Mouse (Mus musculus) right cerebral cortex, adult 2 months (tissue): ENCODE results near the gene Axdnd1.
A peak's percentile ranks its signal among the peaks of the same experiment; 100 is the strongest.
"Not testable (repeated sequence)": the region's sequence is repeated elsewhere in the genome, so short reads cannot be mapped to it uniquely, and the experiment has no call there.

Experiments
- DNase-seq, 2 experiments: peaks; one replicate each; pipeline ENCODE4 v3.0.0; 2021 to 2022; ENCODE audit warnings: low spot score in 2 of 2

Gene Axdnd1

DNA sequence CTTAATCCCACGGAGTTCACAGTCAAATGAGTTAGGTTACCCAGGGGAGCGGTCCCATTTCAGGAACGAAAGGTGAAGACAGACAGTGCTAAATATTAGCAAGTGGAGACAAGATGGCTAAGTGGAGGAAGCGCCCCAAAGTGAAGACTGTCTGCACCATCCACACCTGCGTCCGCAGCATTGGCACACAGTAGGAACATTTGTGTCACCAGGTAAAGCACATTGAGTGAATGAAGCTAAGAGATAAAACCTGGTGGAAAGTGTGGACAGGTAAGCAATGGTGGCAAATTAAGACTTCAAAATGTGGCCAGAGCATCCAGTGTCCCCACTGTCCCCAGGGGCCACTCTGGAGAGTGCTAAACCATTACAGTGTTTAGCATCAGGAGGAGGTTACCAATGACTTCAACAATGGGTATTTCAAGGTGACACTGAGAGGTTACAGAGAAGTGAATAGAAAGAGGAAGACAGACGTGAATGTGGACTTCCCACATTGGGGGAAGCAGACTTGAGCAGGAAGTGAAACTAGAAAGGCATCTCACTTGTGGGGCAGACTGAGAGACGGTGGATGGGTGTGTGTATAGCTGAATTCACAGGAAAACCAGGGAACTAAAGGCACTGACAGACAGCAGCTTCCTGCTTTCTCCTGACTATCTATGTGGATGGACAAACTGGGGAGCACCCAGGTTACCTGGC is 16.2 kb upstream of the Axdnd1 start:
- no peak for DNase-seq

DNA sequence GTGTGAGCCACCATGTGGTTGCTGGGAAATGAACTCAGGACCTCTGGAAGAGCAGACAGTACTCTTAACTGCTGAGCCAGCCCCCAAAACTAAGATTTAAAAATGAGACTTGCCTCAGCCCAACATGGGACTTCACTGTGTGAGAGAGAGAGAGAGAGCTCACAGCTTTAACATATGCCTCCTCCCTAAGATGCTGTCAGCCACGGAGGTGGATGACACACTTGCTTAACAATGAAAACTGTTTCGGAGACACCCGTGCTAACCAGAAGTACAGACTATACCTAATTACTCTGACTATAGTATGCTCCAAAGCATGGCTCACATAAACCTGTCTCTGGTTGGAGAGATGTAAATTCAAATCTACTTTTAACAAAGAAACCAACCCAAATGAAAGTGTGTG is 12.5 kb upstream of the Axdnd1 start:
- no peak for DNase-seq

DNA sequence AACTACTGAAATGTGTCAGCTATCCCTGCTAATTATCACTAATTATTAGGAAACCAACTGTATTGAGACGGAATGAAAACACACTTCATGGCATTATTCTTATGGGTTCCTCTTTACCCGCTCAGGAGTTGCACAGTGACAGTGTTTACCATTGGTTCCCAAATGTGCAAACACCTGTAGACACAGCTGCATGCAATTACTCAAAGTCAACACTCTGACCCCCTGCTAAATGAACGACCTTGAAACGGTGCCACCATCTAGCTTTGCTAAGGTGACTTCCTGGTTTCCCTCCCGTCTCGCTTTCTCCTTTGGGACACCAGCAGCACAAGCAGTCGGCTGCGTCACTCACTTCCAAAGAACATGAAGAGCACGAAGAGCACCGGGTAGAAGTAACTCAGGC is 11.5 kb upstream of the Axdnd1 start:
- DNase-seq, result no peak

DNA sequence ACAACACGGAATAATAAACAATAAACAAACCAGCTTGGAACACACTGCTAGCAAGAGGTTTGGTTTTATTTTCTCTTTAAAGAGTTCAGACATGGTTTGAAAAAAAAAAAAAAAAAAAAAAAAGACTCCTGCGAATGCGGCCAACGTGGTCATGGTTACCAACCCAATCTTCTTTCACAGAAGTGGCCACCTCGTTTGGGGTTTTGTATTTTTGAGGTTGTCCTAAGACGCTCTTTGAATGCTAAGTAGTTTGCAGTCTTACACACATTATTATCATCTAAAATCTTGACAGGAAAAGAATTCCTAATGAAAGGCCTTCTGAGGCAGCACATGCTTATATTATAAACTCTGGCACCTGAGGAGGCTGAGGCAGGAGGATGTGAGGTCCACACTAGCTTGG is 7.5 kb upstream of the Axdnd1 start:
- DNase-seq, result no peak

DNA sequence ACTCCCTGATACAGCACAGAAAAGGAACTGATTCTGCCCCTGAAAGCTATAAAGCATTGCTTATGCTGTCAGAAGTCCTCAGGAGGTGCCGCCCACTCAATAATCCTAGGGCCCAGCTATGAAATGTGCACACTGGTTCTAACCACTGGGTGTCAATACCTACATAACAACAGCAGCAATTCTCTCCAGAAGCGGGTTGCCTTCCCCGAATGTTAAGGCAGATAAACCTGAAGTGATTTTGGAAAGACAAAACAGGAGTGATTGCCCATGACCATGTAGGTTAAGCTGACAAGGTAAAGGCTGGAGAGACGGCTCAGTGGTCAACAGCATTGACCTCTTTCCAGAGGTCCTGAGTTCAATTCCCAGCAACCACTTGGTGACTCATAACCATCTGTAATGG is 4.8 kb upstream of the Axdnd1 start:
- DNase-seq, result no peak

DNA sequence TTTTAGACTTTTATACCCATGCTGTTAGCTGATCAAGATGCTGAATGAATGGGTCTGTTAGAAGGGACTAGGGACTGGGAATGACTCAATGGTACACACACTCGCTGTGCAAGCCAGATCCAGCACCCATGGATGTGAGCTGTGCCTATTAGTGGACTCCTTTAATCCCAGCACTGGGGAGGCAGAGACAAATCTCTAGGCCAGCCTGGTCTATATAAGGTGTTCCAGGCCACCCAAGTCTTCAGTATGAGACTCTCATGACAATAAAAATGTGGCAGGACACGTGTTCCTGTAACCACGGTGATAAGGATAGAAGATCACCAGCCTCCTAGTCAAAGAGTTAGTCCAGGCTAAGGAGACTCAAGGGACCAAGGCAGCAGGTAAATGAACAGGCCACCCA is 3.1 kb upstream of the Axdnd1 start:
- DNase-seq, result no peak

DNA sequence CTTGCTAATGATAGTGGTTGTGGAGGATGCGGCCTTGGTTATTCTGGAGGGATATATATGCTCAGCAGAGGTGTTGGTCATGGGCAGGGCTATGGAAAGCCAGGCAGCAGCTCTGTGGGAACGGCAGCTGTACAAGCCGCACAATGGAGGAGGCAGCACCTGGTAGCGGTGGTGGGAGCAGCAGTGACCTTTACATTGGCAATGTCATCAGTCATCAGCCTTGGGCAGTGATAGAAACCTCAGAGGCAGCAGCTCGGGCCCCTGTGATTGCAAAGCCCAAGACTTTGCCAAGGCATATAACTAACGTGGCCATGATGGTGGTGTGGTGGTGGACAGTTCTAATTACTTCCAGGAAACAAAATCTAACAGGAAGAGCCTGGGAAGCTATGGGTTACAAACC is 2.5 kb upstream of the Axdnd1 start:
- DNase-seq, result no peak

DNA sequence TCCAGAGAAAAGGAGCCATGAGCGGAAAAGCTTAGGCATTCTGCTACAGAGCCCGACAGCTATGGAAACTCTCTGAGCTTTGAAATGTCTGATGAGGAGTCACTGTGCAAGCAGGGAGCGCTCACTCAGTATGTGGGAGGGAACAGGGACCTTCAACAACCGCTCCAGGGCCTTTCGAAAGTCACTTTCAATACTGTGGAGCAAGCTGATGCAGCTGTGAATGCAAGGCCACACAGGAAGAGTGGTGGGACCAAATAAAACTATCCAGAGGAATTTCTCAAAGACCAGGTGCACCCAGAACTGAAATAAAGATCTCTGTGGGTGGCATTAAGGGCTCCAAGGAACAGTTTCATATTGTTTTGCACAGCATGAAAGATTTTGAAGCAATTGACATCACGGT is 1.9 kb upstream of the Axdnd1 start:
- no peak for DNase-seq

DNA sequence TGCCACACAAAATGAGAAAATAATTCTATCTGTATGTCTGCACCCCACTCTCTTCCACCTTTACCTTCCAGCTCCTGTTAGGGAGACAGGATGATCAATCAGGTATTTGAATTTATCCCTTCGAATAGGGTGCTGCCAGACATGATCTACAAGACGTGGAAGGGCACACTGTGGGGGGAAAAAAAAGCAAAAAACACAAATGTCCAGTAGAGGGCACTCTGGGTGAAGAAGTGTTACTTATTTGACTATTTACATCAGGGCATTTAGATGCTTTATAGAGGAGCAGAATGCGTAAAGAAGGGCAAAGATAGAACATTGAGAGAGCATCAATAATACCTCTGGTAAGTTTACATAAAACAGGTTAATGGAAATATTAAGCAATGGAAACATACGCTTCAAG is 2.8 kb downstream of the Axdnd1 start:
- peak; percentile 40 to 45 for DNase-seq

DNA sequence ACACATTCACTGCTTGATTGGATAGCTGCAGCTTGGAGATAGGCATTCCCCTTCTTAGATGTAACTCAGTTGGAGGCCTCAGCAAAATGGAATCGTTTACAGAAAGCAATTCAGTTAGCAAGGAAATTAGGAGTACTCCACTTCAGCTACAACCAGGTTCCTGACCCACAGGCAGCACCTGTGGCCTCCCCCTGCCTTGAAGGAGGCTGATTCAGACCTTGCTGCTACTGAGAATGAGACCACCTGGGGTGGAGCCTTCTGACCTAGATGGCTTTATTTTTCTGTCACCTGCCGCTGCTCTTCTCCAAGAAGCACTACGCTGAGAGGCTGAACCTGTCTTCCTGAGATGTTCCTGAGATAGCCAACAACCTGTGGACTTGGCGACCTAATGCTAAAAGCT is 12.4 kb downstream of the Axdnd1 start:
- DNase-seq, result no peak

DNA sequence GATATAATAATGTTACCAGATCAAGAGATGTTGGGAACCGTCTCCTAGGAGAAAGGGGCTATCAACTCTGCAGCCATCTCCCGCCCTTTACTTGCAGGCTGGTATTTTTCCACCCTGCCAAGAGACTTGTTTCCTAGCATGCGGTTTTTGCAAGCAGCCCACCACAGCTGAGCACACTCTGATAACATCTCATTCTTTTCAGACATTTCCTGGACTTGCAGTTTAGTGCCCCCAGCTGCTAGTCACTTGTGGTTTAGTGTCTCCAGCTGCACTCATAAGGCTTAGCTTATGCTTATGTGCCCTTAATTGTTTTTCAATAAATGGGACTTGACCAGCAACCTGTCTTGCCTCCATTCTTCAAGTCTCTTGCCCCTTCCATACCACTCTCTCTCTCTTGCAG is 13.0 kb downstream of the Axdnd1 start:
- DNase-seq, result no peak

DNA sequence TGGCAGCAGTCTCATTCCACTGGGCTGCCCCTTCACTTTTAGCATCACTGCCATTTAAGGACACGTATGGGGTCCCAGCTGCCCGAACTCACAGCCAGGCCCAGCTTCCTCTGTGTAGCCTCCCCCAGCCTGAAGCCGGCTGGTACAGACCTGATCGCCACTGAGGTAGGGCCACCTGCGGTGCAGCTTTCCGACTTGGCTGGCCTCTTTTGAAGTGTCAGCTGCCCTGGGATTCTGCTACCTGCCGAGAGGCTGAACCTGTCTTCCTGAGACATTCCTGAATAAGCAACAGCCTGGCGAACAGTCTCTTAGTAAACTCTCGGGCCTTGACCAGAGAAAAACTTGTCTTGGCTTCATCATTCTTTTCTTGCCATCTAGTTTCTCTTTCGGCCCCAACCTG is 17.7 kb downstream of the Axdnd1 start:
- no peak for DNase-seq

DNA sequence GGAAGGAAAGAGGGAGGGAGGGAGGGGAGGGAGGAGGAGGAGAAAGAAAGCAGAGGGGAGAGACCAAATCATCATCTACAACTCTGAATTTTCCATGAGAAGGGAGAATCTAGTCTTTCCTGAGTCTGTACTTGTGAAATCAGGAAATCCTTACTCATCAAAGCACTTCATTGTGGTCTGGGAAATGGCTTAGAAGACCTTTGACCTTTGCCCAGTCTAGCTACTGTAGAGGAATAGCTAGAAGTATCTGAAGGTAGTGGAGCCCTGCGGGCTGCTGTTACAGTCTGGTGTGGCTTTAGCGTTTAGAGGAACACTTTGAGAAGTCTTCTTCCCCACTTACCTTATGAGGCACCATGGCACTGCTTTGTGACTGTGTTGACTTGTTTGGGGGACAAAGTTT is 18.5 kb downstream of the Axdnd1 start:
- DNase-seq, result no peak

DNA sequence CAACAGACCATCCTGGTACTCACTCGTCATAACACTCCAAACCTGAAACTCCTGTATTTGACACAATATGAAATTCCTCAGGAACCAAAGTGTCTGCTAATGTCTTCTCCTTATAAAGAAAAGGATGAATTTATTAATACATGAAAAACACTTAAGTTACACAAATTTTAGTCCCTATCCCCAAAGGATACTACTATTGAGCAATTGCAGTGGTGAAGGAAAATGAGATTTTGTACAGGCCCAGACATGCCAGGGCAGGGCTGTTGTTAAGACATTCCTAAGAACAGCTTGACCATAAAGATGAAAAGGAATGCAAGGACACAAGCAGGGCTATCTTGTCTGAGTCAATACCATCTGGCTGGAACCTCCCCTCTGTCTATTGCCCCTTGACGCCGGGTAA is 20.8 kb downstream of the Axdnd1 start:
- DNase-seq, result not testable (repeated sequence)

DNA sequence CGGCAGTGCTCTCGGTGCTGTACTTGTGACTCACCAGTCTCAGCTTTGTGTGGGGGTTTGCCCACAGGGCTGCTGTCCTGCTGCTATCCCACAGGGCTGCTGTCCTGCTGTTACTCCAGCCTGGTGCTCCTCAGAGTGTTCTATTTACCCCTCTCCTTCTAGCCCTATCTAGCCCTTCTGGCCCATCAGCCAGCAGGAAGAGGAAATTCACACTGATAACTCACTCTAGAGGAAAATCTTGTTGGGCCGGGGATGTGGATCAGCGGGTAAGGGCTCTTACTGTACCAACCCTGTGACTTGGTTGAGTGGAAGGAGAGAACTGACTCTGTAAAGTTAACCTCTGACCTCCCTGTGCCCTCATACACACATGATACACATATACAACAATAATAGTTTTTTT is 27.8 kb downstream of the Axdnd1 start:
- DNase-seq, result no peak

DNA sequence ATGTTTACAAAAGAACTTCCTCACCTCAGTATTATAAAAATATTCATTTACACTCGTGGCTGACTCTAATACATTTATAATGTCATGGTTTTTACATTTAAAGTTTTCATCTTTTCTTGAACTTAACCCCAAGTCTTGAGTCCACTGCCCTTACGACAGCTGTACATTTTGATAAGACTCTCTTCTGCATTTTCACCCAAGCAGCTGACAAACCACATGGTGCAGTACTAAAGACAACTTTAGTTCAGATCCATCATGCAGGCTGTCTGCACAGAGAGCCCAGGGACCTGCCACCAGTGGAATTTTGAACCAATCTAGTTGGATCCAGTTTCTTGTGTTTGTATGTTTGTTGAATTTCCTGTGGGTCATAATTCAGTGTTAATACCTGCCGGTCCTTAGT is 34.1 kb downstream of the Axdnd1 start:
- DNase-seq, result no peak

DNA sequence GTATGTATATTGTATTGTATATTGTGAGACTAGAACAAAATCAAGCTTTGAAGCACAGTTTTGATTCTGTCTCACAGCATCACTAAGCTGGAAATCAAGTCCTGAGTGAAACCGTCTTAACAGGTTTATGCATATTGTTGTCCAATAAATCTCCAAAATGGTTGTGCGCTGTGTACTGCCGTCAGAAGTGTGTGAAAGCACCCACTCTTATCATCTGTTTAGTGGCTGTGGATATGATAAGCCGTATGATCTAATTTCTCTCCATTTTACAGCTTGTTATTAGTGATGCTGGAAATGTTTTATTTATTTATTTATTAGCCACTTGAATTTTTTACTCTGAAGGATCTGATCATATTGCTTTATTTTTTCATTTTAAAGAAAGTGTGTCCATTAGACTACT is 34.7 kb downstream of the Axdnd1 start:
- no peak for DNase-seq

DNA sequence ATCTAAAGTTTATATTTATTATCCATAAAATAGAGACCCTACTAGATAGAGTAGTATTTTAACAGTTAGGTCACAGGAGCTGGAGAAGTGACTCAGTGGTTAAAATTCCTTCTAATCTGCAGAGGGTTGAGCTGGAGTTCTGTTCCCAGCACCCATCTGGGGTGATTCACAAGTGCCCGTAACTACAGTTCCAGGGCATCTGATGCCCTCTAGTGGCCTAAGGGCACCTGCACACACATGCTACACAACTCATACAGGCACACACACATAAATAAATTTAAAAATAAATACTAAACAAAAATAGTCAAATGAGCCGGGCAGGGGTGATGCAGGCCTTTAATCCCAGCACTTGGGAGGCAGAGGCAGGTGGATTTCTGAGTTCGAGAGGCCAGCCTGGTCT is 39.7 kb downstream of the Axdnd1 start:
- DNase-seq, result no peak

DNA sequence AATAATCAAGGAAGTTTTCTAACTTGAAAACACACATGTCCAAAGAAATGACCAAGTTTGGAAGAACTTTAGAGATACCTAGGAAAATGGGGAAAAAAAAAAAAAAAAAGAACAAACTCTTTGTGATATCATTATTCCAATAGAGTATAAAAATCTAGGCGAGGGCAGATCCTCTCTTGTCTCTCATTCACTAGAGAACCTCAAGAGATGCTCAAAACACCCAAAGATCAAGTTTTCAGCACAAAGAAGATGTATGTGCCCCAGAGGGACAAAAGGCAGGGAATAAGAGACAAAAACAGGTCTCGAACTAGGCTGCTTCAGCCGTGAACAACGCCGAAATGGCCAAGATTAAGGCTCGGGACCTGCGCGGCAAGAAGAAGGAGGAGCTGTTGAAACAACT is 55.2 kb downstream of the Axdnd1 start, which contains the start of gene Gm2000:
Gm2000 (plus strand) TSS at position 301 of the 400 bp plus-strand sequence.
- no peak for DNase-seq

DNA sequence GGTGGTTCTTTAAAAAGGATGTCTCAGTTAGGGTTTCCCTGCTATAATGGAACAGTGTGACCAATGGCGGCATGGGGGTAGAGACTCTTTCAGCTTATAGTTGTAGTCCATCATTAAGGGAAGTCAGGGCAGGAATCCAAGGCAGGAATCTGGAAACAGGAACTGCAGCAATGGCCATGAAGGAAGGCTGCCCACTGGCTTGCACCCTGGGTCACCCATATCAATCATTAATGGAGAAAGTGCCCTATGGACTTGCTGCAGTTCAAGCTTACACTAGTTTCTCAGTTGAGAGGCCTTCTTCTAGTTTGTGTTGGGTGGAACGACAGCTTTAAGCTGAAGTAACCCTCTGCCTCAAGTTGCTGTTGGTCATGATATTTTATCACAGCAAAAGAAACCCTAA is 68.5 kb downstream of the Axdnd1 start:
- DNase-seq, result no peak

DNA sequence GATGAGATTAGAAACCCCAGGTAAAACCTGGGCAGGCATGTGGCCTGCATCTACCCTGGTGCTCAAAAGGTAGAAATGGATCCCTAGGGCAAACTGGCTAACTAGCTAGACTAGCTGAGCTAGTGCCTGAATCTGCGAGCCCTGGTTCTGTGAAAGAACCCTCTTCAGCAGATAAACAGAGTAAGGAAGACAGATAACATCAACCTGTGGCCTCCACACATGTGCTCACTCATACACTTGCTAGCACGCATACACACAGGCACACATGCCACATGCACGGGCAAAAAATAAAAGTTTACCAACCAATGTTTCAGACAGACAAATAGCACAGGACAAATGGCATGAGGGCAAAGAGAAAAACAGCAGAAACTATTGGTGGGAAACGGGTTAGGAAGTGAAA is 70.5 kb downstream of the Axdnd1 start:
- no peak for DNase-seq

DNA sequence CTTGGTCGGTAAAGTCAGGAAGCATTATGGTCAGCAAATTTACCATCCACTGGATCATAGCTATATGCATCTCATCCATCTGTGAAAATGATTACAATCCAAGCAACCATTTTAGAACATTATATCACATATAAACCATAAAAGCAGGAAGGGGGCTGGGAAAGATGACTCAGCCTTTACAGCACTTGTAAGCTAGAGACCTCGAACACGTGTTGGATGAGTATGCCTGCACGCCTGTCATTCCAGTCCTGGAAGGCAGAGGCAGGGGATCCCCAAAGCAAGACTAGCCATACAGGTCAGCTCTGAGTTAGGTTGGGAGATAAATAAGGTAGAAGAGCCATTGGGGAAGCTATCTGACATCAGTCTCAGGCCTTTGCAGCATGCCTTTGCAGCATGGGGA is 71.9 kb downstream of the Axdnd1 start:
- peak in 1 of 2 experiments; percentile 3 for DNase-seq

DNA sequence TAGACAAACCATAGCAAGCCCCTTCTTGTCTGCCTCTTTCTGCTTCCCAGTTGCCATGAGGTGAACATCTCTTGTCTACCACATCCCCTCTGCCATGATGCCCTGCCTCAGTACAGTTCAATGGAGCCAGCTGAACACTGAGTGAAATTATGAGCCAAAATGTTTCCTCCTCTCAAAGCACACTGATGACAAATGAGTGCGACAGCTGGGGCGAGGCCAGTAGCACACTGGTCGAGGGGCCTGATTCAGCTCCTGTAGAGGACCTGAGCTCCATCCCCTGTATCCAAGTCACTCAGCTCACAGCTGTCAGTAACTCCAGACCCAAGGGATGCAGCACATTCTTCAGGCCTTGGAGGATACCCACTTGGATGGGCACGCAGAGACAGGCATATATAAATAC is 75.3 kb downstream of the Axdnd1 start:
- no peak for DNase-seq

DNA sequence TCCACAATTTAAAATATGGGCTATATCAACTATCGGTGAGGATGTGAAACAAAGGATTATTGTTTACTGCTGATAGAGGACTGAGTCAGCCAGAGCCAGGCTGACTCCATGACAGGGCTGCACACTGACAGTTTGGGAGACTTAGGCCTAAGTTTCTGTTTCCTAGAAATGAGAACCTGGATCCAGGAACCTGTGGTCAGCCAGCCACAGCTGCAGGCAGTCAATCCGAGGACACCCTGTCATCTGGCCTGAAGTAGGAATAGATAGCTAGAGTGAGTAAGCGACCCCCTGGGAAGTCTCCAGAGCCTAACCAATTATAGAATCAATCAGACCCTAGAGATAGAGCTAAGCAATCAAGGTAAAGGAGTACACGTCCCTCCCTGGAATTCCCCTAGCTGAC is 76.5 kb downstream of the Axdnd1 start:
- DNase-seq, result no peak
